Mouse (Mus musculus): ENCODE measurements around the gene Schip1. TPM values are rescaled to one million over a fixed set of nuclear protein-coding genes. Genes with fewer than 3 reads are reported as not detected.

The Schip1 gene
- polyA plus RNA-seq, 1 experiment from 2014 or later, result 27.6 TPM

- H3K4me1 ChIP-seq (replicated peaks; ENCODE audit: control insufficient read depth, insufficient read depth), result 0 out of 2 replicates have a peak, but pooled peaks cover 3% of the 10 kb centered on the region
- no peaks in the 10 kb centered on the region for H3K27me3 ChIP-seq (ENCODE audit: control insufficient read depth, insufficient read depth, low read length)
- H3K9ac ChIP-seq (ENCODE audit: low read length), result no peak overlapping the region
- TF ChIP-seq EP300 (optimal IDR thresholded peaks at IDR 0.05) (no peak), CTCF (IDR thresholded peaks at IDR 0.05; ENCODE audit: low read depth) (no peak)
- DNase-seq (ENCODE audit: low spot score), result no peak
- no peak overlapping the region for H3K4me2 ChIP-seq (replicated peaks; ENCODE audit: low read depth)
- no peak overlapping the region for H3K27ac ChIP-seq (replicated peaks)
- H3K4me3 ChIP-seq (ENCODE audit: low read depth, low read length), result no peak overlapping the region
- no peaks in the 10 kb centered on the region for H3K36me3 ChIP-seq (ENCODE audit: control insufficient read depth, insufficient read depth, low read length)
- no peaks in the 10 kb centered on the region for H3K9me3 ChIP-seq (ENCODE audit: control insufficient read depth, low read length)
- 86% methylated on average over 3 of the region's 3 CpGs for WGBS
- ATAC-seq (ENCODE audit: low FRiP score, low TSS enrichment), result no peak
Measured at GRCm38 (mm10) chr3:68568149-68568548, 503.5 kb downstream of the Schip1 start.

DNA sequence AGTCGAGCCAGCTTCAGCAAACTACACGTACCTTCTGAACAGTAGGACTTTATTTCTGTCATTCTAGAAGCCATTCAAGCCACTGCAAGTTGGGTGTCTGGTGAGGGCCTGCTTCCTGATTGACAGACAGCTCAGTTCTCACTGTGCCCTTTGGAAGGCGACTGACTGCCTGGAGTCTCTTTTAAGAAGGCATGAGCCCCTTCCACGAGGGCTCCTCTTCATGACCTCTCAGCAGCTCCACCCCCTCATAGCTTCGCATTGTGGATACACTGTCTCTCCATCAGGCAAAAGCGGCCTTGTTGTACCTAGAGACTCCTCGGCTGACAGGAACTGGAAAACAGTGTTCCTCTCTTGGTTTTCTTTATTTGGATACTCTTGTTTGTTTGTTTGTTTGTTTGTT, 504.1 kb downstream of the Schip1 start:
- Histone ChIP-seq H3K9ac (ENCODE audit: low read length) (no peak overlapping the region), H3K36me3 (ENCODE audit: control insufficient read depth, insufficient read depth, low read length) (no peaks in the 10 kb centered on the region), H3K27me3 (ENCODE audit: control insufficient read depth, insufficient read depth, low read length) (no peaks in the 10 kb centered on the region), H3K4me3 (ENCODE audit: low read depth, low read length) (no peak overlapping the region), H3K9me3 (ENCODE audit: control insufficient read depth, low read length) (no peaks in the 10 kb centered on the region), H3K4me2 (replicated peaks; ENCODE audit: low read depth) (no peak overlapping the region), H3K27ac (replicated peaks) (no peak overlapping the region), H3K4me1 (replicated peaks; ENCODE audit: control insufficient read depth, insufficient read depth) (0 out of 2 replicates have a peak, but pooled peaks cover 3% of the 10 kb centered on the region)
- TF ChIP-seq EP300 (optimal IDR thresholded peaks at IDR 0.05) (no peak), CTCF (IDR thresholded peaks at IDR 0.05; ENCODE audit: low read depth) (no peak)
- no peak for ATAC-seq (ENCODE audit: low FRiP score, low TSS enrichment)
- 71% methylated on average over 7 of the region's 7 CpGs for WGBS
- DNase-seq (ENCODE audit: low spot score), result no peak

GRCm38 (mm10) chr3:68570319-68570718, 505.7 kb downstream of the Schip1 start:
- H3K36me3 ChIP-seq (ENCODE audit: control insufficient read depth, insufficient read depth, low read length), result no peaks in the 10 kb centered on the region
- no peaks in the 10 kb centered on the region for H3K27me3 ChIP-seq (ENCODE audit: control insufficient read depth, insufficient read depth, low read length)
- WGBS, result 54% methylated on average over 4 of the region's 4 CpGs
- DNase-seq (ENCODE audit: low spot score) (no peak), ATAC-seq (ENCODE audit: low FRiP score, low TSS enrichment) (no peak)
- TF ChIP-seq EP300 (optimal IDR thresholded peaks at IDR 0.05), result no peak
- TF ChIP-seq CTCF (IDR thresholded peaks at IDR 0.05; ENCODE audit: low read depth), result no peak
- no peak overlapping the region for H3K4me3 ChIP-seq (ENCODE audit: low read depth, low read length)
- 0 out of 2 replicates have a peak, but pooled peaks cover 3% of the 10 kb centered on the region for H3K4me1 ChIP-seq (replicated peaks; ENCODE audit: control insufficient read depth, insufficient read depth)
- no peaks in the 10 kb centered on the region for H3K9me3 ChIP-seq (ENCODE audit: control insufficient read depth, low read length)
- no peak overlapping the region for H3K4me2 ChIP-seq (replicated peaks; ENCODE audit: low read depth)
- H3K9ac ChIP-seq (ENCODE audit: low read length), result no peak overlapping the region
- H3K27ac ChIP-seq (replicated peaks), result no peak overlapping the region

GRCm38 (mm10) chr3:68572249-68573225, 507.9 kb downstream of the Schip1 start:
- Histone ChIP-seq H3K9me3 (ENCODE audit: control insufficient read depth, low read length) (no peaks in the 10 kb centered on the region), H3K4me1 (replicated peaks; ENCODE audit: control insufficient read depth, insufficient read depth) (0 out of 2 replicates have a peak, but pooled peaks cover 3% of the 10 kb centered on the region), H3K9ac (ENCODE audit: low read length) (0 out of 2 replicates have a peak overlapping the region, but pooled peaks have one; percentile 19), H3K4me2 (replicated peaks; ENCODE audit: low read depth) (peak overlapping the region; percentile 34; the same call in 1 of the 2 replicates), H3K36me3 (ENCODE audit: control insufficient read depth, insufficient read depth, low read length) (no peaks in the 10 kb centered on the region), H3K4me3 (ENCODE audit: low read depth, low read length) (peak overlapping the region; percentile 12; the same call in 1 of the 2 replicates), H3K27me3 (ENCODE audit: control insufficient read depth, insufficient read depth, low read length) (no peaks in the 10 kb centered on the region), H3K27ac (replicated peaks) (no peak overlapping the region)
- TF ChIP-seq EP300 (optimal IDR thresholded peaks at IDR 0.05) (no peak), CTCF (IDR thresholded peaks at IDR 0.05; ENCODE audit: low read depth) (no peak)
- DNase-seq (ENCODE audit: low spot score) (peak; percentile 24), ATAC-seq (ENCODE audit: low FRiP score, low TSS enrichment) (peak; percentile 45; the same call in 1 of the 2 replicates)
- WGBS, result 34% methylated on average over 28 of the region's 28 CpGs

GRCm38 (mm10) chr3:68573226-68573624, 508.6 kb downstream of the Schip1 start:
- no peak overlapping the region for H3K9ac ChIP-seq (ENCODE audit: low read length)
- H3K9me3 ChIP-seq (ENCODE audit: control insufficient read depth, low read length), result no peaks in the 10 kb centered on the region
- TF ChIP-seq CTCF (IDR thresholded peaks at IDR 0.05; ENCODE audit: low read depth) (no peak), EP300 (optimal IDR thresholded peaks at IDR 0.05) (no peak)
- DNase-seq (ENCODE audit: low spot score) (no peak), ATAC-seq (ENCODE audit: low FRiP score, low TSS enrichment) (no peak)
- H3K27ac ChIP-seq (replicated peaks), result no peak overlapping the region
- no peaks in the 10 kb centered on the region for H3K27me3 ChIP-seq (ENCODE audit: control insufficient read depth, insufficient read depth, low read length)
- 66% methylated on average over 3 of the region's 3 CpGs for WGBS
- no peak overlapping the region for H3K4me2 ChIP-seq (replicated peaks; ENCODE audit: low read depth)
- no peaks in the 10 kb centered on the region for H3K36me3 ChIP-seq (ENCODE audit: control insufficient read depth, insufficient read depth, low read length)
- no peak overlapping the region for H3K4me3 ChIP-seq (ENCODE audit: low read depth, low read length)
- H3K4me1 ChIP-seq (replicated peaks; ENCODE audit: control insufficient read depth, insufficient read depth), result 0 out of 2 replicates have a peak, but pooled peaks cover 3% of the 10 kb centered on the region

- Histone ChIP-seq H3K27me3 (ENCODE audit: control insufficient read depth, insufficient read depth, low read length) (no peaks in the 10 kb centered on the region), H3K9ac (ENCODE audit: low read length) (no peak overlapping the region), H3K36me3 (ENCODE audit: control insufficient read depth, insufficient read depth, low read length) (no peaks in the 10 kb centered on the region), H3K4me2 (replicated peaks; ENCODE audit: low read depth) (no peak overlapping the region), H3K4me1 (replicated peaks; ENCODE audit: control insufficient read depth, insufficient read depth) (0 out of 2 replicates have a peak, but pooled peaks cover 3% of the 10 kb centered on the region), H3K9me3 (ENCODE audit: control insufficient read depth, low read length) (no peaks in the 10 kb centered on the region), H3K4me3 (ENCODE audit: low read depth, low read length) (no peak overlapping the region), H3K27ac (replicated peaks) (no peak overlapping the region)
- no peak for DNase-seq (ENCODE audit: low spot score)
- 32% methylated on average over 5 of the region's 8 CpGs for WGBS
- no peak for ATAC-seq (ENCODE audit: low FRiP score, low TSS enrichment)
- TF ChIP-seq EP300 (optimal IDR thresholded peaks at IDR 0.05) (no peak), CTCF (IDR thresholded peaks at IDR 0.05; ENCODE audit: low read depth) (no peak)
Measured at GRCm38 (mm10) chr3:68574097-68574496, 509.5 kb downstream of the Schip1 start.

Measured in stomach, postnatal 0 days (tissue).